Mouse (Mus musculus) mouse embryonic stem cell (cell line): ENCODE data around the gene Rhox8.
"Not testable (repeated sequence)": the region's sequence is repeated elsewhere in the genome, so short reads cannot be mapped to it uniquely, and the experiment has no call there.

Experiments
- in situ Hi-C, 2 experiments: fragments of 300-500 bp; cut with MboI; formaldehyde crosslinking; loops; 1 replicate in 1 of 2; 3 replicates in 1 of 2; pipeline ENCODE4 v1.14.3; 2019 to 2020; ENCODE audit warnings: low sequenced_read_pairs in 2 of 2, low pct_unique_long_range_greater_than_20kb in 1 of 2, mixed read lengths in 1 of 2; ENCODE audit not compliant: unreplicated experiment in 1 of 2

The Rhox8 gene

DNA sequence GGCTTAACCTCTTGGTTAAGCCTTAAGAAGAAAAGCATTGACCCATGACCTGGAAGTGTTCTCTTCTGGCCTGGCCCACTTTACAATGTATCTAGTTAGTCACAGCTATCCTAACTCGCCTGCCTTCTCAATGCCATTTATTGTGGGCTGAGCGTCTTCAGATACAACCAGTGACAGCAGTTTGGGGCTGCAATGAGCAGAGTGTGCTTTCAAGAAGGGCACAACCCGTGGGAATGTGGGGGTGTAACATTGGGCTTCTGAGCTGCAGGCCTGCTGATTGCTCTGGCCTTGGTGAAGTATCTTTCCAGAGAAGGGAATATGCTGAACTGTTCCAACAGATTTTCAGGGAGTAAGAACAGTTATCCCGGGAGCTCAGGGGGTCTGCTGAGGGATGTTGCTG lies at the start of gene Rhox8:
Gene Rhox8 (minus strand): TSS at position 101 of the 400 bp plus-strand sequence.
- in situ Hi-C loops, result no loop called here

DNA sequence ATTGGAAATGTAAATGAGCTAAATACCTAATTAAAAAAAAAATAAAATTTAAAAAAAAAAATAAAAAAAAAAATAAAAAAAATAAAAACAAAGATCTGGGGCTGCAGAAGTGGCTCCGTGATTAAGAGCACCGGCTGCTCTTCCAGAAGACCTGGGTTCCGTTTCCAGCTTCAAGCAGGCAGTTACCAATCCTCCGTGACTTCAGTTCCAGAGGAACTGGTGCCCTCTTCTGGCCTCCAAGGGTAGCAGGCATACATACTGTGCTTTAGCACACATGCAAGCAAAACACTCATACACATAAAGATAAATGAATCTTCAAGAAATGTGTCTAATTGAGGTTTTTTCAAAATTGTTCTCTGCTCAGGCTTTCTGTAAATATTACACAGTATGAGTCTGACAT lies 37.6 kb upstream of the Rhox8 start:
- in situ Hi-C loops, result no loop called here

DNA sequence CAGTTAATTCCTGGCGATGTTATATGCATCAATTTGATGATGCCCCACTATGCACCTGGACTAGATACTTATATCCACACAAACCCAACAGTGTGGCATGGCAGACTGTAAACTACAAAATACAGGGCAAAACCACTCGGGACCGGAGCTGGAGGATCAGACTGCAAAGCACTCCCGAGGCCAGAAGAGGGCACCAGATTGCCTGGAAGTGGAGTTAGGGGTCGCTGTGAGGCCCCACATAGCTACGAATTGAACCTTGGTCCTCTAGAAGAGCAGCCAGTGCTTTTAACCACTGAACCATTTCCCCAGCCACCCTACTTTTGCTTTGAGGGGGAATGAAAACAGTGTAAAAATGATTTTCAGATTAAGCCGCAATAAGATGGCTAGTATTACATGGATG lies 29.8 kb upstream of the Rhox8 start:
- in situ Hi-C loops, result loop anchor here in 1 of 2 experiments (10.0 kb wide), 1 partner anchor 714 kb away; the partner anchor contains the start of genes Ndufa1 and Rnf113a1

DNA sequence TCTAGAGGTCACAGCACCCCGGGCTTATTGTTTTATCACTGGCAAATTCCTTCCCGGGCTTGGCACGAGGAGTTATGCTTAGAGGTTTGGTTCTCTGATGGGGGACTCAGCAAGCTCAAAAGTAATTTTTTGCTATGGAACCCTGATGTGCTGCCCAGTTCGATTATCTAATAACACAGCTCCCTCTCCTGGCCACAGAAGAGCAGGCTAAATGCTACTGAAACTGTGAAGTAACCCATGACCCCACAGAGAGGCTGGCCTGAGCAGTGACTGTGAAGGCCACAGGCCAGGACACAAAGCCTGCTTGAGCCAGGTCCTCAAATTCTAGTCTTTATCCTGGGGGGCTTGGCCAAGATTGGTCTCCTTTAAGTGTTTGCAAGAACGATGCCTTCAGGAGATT lies 25.0 kb upstream of the Rhox8 start:
- in situ Hi-C loops, result loop anchor here in 1 of 2 experiments (10.0 kb wide), 1 partner anchor 709 kb away; the partner anchor contains the start of genes Ndufa1 and Rnf113a1

DNA sequence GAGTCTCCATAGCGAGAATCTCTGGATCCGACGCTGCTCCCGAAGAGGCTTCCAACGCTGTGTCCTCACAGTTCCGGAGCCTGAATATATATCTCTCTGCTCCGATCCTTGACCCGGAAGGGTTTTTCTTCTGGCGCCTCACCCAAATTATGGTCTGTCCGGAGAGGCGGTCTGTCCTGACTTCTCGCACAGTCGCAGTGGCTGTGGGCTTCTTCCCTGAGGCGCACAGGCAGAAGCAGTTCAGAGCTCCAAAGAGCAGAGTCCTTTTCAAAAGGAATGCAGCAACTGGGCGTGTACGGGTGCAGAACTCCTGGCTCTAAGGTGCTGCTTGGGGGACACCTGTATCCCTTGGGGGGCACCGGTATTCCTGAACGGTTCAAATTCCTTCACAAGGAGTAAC lies 22.9 kb upstream of the Rhox8 start, which contains the start of gene Rhox9:
Gene Rhox9 (minus strand): TSS at position 101 of the 400 bp plus-strand sequence.
- in situ Hi-C loops, result loop anchor here in 1 of 2 experiments (10.0 kb wide), 1 partner anchor 707 kb away; the partner anchor contains the start of genes Ndufa1 and Rnf113a1

DNA sequence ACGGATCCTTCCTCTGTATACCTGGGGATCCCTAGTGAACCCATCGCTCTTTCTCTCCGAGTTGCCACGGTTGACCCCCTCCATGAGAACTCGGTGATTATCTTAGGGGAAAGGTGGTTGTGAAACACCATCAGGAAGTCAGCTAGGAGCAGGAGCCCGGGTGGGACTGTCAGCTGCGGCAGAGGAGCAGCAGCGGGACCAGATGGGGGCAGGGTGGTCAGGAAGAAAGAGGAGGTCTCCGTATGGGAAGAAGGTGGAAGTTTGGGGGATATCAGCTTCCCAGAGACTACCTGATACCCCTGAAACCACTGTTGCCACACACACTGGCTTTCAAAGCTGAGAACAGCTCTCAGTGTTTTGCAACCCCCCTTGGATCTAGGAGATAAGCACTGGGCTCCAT lies 18.4 kb upstream of the Rhox8 start, which contains the start of gene Rhox7b:
Gene Rhox7b (minus strand): TSS at position 101 of the 400 bp plus-strand sequence.
- in situ Hi-C loops, result not testable (repeated sequence)

DNA sequence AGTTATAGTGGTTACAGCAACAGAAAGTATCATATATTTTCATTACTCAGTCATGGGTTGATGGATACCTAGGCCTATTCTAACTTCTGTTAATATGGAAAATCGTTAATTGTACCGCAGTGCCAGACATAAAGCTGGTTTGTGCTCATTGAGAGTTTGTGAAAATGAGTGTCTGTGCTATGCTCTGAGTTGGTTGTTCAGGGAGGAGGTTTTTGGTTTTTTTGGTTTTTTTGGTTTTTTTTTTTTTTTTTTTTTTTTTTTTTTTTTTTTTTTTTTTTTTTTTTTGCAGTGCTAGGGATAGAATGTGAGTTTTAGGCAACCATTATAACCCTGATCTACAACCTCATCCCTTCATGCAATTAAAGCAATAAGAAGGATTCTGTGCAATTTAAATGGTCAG lies 7.1 kb downstream of the Rhox8 start:
- in situ Hi-C loops, result no loop called here

DNA sequence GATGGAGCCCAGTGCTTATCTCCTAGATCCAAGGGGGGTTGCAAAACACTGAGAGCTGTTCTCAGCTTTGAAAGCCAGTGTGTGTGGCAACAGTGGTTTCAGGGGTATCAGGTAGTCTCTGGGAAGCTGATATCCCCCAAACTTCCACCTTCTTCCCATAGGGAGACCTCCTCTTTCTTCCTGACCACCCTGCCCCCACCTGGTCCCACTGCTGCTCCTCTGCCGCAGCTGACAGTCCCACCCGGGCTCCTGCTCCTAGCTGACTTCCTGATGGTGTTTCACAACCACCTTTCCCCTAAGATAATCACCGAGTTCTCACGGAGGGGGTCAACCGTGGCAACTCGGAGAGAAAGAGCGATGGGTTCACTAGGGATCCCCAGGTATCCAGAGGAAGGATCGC lies 47.4 kb downstream of the Rhox8 start, which contains the start of gene Rhox7a:
Gene Rhox7a (plus strand): TSS at position 301 of the 400 bp plus-strand sequence.
- in situ Hi-C loops, result not testable (repeated sequence)

DNA sequence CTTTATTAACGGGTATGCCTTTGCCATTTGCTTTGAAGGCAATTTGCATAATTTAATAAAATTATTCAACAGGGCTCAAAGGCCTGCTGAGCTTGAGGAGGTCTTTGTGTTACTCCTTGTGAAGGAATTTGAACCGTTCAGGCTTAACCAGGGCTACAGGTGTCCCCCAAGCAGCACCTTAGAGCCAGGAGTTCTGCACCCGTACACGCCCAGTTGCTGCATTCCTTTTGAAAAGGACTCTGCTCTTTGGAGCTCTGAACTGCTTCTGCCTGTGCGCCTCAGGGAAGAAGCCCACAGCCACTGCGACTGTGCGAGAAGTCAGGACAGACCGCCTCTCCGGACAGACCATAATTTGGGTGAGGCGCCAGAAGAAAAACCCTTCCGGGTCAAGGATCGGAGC lies 52.1 kb downstream of the Rhox8 start, which contains the start of gene Rhox6:
Gene Rhox6 (plus strand): TSS at position 301 of the 400 bp plus-strand sequence.
- in situ Hi-C loops, result not testable (repeated sequence)
